Mouse (Mus musculus): ENCODE results near the gene Defb42. TPM values are rescaled to one million over a fixed set of nuclear protein-coding genes. Genes with fewer than 3 reads are reported as not detected.
A peak's percentile ranks its signal among the peaks of the same experiment; 100 is the strongest.

Defb42 gene
- polyA plus RNA-seq, 1 experiment = not detected

DNA sequence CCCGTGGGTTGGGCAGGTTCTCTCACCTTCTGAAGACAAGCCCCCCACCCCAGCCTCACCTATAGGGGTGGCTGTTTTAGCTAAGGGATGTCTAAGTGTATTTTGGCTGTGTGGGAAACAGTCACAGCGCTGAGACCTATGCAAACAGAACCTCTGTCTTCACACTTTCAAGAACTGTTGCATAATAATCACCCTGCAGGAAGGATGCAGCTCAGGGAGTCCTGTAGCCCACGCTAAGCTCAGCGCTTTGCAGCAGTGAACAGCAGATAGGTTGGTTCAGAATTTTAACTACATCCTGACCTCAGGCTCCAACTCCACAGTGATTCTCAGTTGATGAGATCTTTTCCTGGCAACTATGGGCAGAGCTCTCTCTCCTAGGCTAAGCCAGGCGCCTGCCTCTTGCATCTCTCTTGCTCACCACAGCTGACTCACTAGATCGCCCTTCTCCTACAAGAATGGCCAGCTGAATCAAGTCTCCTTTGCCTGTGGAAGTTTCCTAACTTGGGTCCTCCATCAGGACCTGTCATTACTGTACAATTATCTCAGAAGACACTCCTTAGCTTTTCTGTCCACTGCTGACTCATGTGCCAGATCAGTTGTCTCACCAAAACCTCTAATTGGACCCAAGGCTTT is 26.2 kb upstream of the Defb42 start:
- H3K4me1 ChIP-seq (ENCODE audit: control insufficient read depth, insufficient read depth, insufficient read length, low read length) = no peaks in the 10 kb centered on the region
- 48% methylated on average over 6 of the region's 6 CpGs for WGBS
- no peak overlapping the region for H3K27ac ChIP-seq (ENCODE audit: insufficient read depth, low read depth, low read length)
- no peaks in the 10 kb centered on the region for H3K36me3 ChIP-seq (ENCODE audit: control insufficient read depth, insufficient read depth, low read length)
- no peak overlapping the region for H3K4me3 ChIP-seq (ENCODE audit: low read depth, low read length)
- TF ChIP-seq POLR2A (IDR thresholded peaks at IDR 0.05; ENCODE audit: low read depth, low read length) = no peak
- TF ChIP-seq CTCF (IDR thresholded peaks at IDR 0.05; ENCODE audit: extremely low read depth, insufficient read length, insufficient replicate concordance, low read depth, low read length) = no peak
- 0 out of 2 replicates have a peak, but pooled peaks cover 2% of the 10 kb centered on the region for H3K27me3 ChIP-seq (ENCODE audit: control insufficient read depth, insufficient read depth, low read length)

DNA sequence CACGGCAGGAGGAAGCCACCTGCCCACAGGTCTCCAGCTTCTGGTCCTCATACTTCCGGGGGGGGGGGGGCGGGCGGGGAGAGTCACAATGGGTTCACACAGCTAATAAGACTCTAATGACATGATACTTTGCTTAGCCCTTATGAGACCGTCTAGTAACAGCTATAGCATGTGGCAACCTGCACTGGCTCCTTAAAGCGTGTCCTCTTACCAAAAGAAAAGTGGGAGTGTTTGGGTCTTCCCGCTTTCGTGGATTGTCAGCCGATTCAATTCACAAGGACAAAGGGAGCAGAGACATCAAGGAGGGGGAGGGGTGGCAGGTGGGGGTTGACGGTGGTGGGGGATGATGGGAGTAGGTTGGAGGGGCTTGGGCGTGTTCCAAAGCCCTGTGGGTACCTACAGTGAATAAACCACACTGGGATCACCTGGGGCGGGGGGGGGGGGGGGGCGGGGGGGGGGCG is 3.1 kb downstream of the Defb42 start, which contains the start of gene Defb30:
Defb30 (minus strand) TSS at position 51 of the 461 bp plus-strand sequence.
- no peak within 1 kb of the TSS for H3K4me3 ChIP-seq (ENCODE audit: low read depth, low read length)
- H3K27me3 ChIP-seq (ENCODE audit: control insufficient read depth, insufficient read depth, low read length) = no peaks in the 10 kb centered on the region
- H3K36me3 ChIP-seq (ENCODE audit: control insufficient read depth, insufficient read depth, low read length) = no peaks in the 10 kb centered on the region
- no peak within 1 kb of the TSS for H3K27ac ChIP-seq (ENCODE audit: insufficient read depth, low read depth, low read length)
- WGBS = 69% methylated on average over 14 of the region's 14 CpGs
- H3K4me1 ChIP-seq (ENCODE audit: control insufficient read depth, insufficient read depth, insufficient read length, low read length) = no peaks in the 10 kb centered on the region
- no peak for TF ChIP-seq POLR2A (IDR thresholded peaks at IDR 0.05; ENCODE audit: low read depth, low read length)
- no peak for TF ChIP-seq CTCF (IDR thresholded peaks at IDR 0.05; ENCODE audit: extremely low read depth, insufficient read length, insufficient replicate concordance, low read depth, low read length)

- Histone ChIP-seq H3K4me3 (ENCODE audit: low read depth, low read length) (no peak overlapping the region), H3K27ac (ENCODE audit: insufficient read depth, low read depth, low read length) (no peak overlapping the region), H3K36me3 (ENCODE audit: control insufficient read depth, insufficient read depth, low read length) (no peaks in the 10 kb centered on the region), H3K4me1 (ENCODE audit: control insufficient read depth, insufficient read depth, insufficient read length, low read length) (no peaks in the 10 kb centered on the region), H3K27me3 (ENCODE audit: control insufficient read depth, insufficient read depth, low read length) (no peaks in the 10 kb centered on the region)
- TF ChIP-seq CTCF (IDR thresholded peaks at IDR 0.05; ENCODE audit: extremely low read depth, insufficient read length, insufficient replicate concordance, low read depth, low read length) (peak; percentile 85; the same call in 1 of the 2 replicates), POLR2A (IDR thresholded peaks at IDR 0.05; ENCODE audit: low read depth, low read length) (no peak)
- WGBS = 24% methylated on average over 5 of the region's 5 CpGs
These were observed 4.0 kb downstream of the Defb42 start for GRCm38 (mm10) chr14:63050769-63051168.

DNA sequence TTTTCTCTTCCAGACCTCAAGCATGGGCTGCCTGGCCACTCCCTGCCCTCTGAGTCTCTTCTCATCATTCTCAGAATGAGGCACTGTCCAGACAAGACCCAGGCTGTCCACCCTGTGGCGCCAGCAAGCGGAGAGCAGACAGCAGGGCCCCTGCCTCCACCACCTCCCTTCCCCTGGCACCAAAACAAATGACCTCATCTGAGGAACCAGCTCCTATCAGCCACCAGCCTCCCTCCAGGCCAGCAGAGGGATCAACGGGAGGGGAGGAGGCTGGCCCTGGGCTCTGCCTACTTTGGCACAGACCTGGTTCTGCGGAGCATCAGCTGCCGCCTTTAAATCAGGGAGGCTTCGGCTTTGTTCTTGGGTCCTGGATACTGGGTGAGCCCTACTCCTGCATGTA is 7.9 kb downstream of the Defb42 start:
- TF ChIP-seq POLR2A (IDR thresholded peaks at IDR 0.05; ENCODE audit: low read depth, low read length) (no peak), CTCF (IDR thresholded peaks at IDR 0.05; ENCODE audit: extremely low read depth, insufficient read length, insufficient replicate concordance, low read depth, low read length) (no peak)
- Histone ChIP-seq H3K4me3 (ENCODE audit: low read depth, low read length) (no peak overlapping the region), H3K27me3 (ENCODE audit: control insufficient read depth, insufficient read depth, low read length) (no peaks in the 10 kb centered on the region), H3K27ac (ENCODE audit: insufficient read depth, low read depth, low read length) (no peak overlapping the region), H3K36me3 (ENCODE audit: control insufficient read depth, insufficient read depth, low read length) (no peaks in the 10 kb centered on the region), H3K4me1 (ENCODE audit: control insufficient read depth, insufficient read depth, insufficient read length, low read length) (no peaks in the 10 kb centered on the region)
- WGBS = 22% methylated on average over 6 of the region's 6 CpGs

DNA sequence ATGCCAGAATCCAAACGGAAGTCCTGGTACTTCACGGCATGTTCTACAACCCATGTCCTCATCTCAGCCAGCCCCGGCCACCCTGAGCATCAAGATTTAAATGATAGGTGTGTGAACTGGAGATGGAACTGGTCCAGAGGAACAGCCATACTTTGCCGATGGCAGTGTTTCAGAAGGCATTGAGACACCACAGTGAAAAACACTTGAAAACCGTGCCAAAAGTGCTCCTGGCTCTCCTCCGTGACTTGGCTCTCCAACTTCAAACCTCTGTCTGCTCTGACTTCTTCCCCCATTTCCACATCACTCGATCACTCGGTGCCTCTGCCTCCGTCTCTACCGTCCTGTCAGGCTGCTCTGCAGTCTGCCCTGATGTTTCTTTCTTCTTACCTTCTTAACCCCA is 13.6 kb downstream of the Defb42 start:
- no peaks in the 10 kb centered on the region for H3K4me1 ChIP-seq (ENCODE audit: control insufficient read depth, insufficient read depth, insufficient read length, low read length)
- H3K4me3 ChIP-seq (ENCODE audit: low read depth, low read length) = no peak overlapping the region
- no peak for TF ChIP-seq POLR2A (IDR thresholded peaks at IDR 0.05; ENCODE audit: low read depth, low read length)
- no peak for TF ChIP-seq CTCF (IDR thresholded peaks at IDR 0.05; ENCODE audit: extremely low read depth, insufficient read length, insufficient replicate concordance, low read depth, low read length)
- no peak overlapping the region for H3K27ac ChIP-seq (ENCODE audit: insufficient read depth, low read depth, low read length)
- H3K27me3 ChIP-seq (ENCODE audit: control insufficient read depth, insufficient read depth, low read length) = 0 out of 2 replicates have a peak, but pooled peaks cover 2% of the 10 kb centered on the region
- WGBS = 65% methylated on average over 10 of the region's 10 CpGs
- H3K36me3 ChIP-seq (ENCODE audit: control insufficient read depth, insufficient read depth, low read length) = no peaks in the 10 kb centered on the region

DNA sequence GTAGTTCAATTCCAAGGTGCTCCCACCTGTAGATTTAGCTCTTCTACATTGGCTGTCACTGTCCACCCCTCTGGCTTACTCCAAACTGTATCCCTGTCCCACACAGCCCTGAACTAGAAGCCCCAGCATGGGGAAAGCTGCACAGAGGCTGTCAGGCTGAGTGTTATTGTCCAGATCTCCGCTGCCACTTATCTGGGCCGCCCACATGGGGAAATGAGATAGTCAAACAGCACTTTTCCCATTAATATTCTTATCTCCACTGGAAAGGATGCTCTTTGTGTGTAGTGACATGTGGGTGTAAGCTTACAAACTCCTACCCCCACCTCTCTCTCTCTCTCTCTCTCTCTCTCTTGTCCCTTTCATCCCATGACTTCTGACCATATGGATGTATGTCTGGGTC is 15.4 kb downstream of the Defb42 start:
- no peak overlapping the region for H3K27ac ChIP-seq (ENCODE audit: insufficient read depth, low read depth, low read length)
- WGBS = 84% methylated on average over 2 of the region's 2 CpGs

GRCm38 (mm10) chr14:63065391-63065790 is 18.6 kb downstream of the Defb42 start:
- TF ChIP-seq POLR2A (IDR thresholded peaks at IDR 0.05; ENCODE audit: low read depth, low read length) = no peak
- TF ChIP-seq CTCF (IDR thresholded peaks at IDR 0.05; ENCODE audit: extremely low read depth, insufficient read length, insufficient replicate concordance, low read depth, low read length) = no peak
- 0 out of 2 replicates have a peak, but pooled peaks cover 2% of the 10 kb centered on the region for H3K27me3 ChIP-seq (ENCODE audit: control insufficient read depth, insufficient read depth, low read length)
- H3K4me1 ChIP-seq (ENCODE audit: control insufficient read depth, insufficient read depth, insufficient read length, low read length) = no peaks in the 10 kb centered on the region
- H3K36me3 ChIP-seq (ENCODE audit: control insufficient read depth, insufficient read depth, low read length) = no peaks in the 10 kb centered on the region
- H3K4me3 ChIP-seq (ENCODE audit: low read depth, low read length) = no peak overlapping the region
- WGBS = 57% methylated on average over 5 of the region's 5 CpGs
- H3K27ac ChIP-seq (ENCODE audit: insufficient read depth, low read depth, low read length) = no peak overlapping the region

More for the DNA sequence above, 15.4 kb downstream of the Defb42 start:
- Histone ChIP-seq H3K4me3 (ENCODE audit: low read depth, low read length) (no peak overlapping the region), H3K27me3 (ENCODE audit: control insufficient read depth, insufficient read depth, low read length) (0 out of 2 replicates have a peak, but pooled peaks cover 2% of the 10 kb centered on the region), H3K36me3 (ENCODE audit: control insufficient read depth, insufficient read depth, low read length) (no peaks in the 10 kb centered on the region), H3K4me1 (ENCODE audit: control insufficient read depth, insufficient read depth, insufficient read length, low read length) (no peaks in the 10 kb centered on the region)
- TF ChIP-seq POLR2A (IDR thresholded peaks at IDR 0.05; ENCODE audit: low read depth, low read length) (no peak), CTCF (IDR thresholded peaks at IDR 0.05; ENCODE audit: extremely low read depth, insufficient read length, insufficient replicate concordance, low read depth, low read length) (no peak)
